Mouse (Mus musculus): ENCODE data around the gene Supt3.
A peak's percentile ranks its signal among the peaks of the same experiment; 100 is the strongest.

Gene Supt3

GRCm38 (mm10) chr17:45054526-45054925 lies 277.6 kb downstream of the Supt3 start:
- DNase-seq (ENCODE audit: low spot score in 2 of 2) = no peak

GRCm38 (mm10) chr17:45056894-45057293 lies 279.9 kb downstream of the Supt3 start:
- DNase-seq (ENCODE audit: low spot score in 2 of 2) = no peak

- no peak for DNase-seq (ENCODE audit: low spot score in 2 of 2)
Observed at GRCm38 (mm10) chr17:45057780-45058179, 280.8 kb downstream of the Supt3 start.

GRCm38 (mm10) chr17:45058566-45059363 lies 281.8 kb downstream of the Supt3 start:
- DNase-seq (ENCODE audit: low spot score in 2 of 2) = no peak

GRCm38 (mm10) chr17:45063776-45064175 lies 286.8 kb downstream of the Supt3 start:
- peak in 1 of 2 experiments; percentile 20 for DNase-seq (ENCODE audit: low spot score in 2 of 2)

- DNase-seq (ENCODE audit: low spot score in 2 of 2) = no peak
Observed at GRCm38 (mm10) chr17:45065465-45065864, 288.5 kb downstream of the Supt3 start.

- DNase-seq (ENCODE audit: low spot score in 2 of 2) = no peak
Observed at GRCm38 (mm10) chr17:45067441-45067840, 290.5 kb downstream of the Supt3 start.

- no peak for DNase-seq (ENCODE audit: low spot score in 2 of 2)
Observed at GRCm38 (mm10) chr17:45068321-45068720, 291.4 kb downstream of the Supt3 start.

- DNase-seq (ENCODE audit: low spot score in 2 of 2) = no peak
Observed at GRCm38 (mm10) chr17:45072495-45073347, 295.8 kb downstream of the Supt3 start.

GRCm38 (mm10) chr17:45073348-45073634 lies 296.3 kb downstream of the Supt3 start:
- no peak for DNase-seq (ENCODE audit: low spot score in 2 of 2)

- no peak for DNase-seq (ENCODE audit: low spot score in 2 of 2)
Observed at GRCm38 (mm10) chr17:45073779-45074178, 296.8 kb downstream of the Supt3 start.

GRCm38 (mm10) chr17:45076951-45077350 lies 300.0 kb downstream of the Supt3 start:
- no peak for DNase-seq (ENCODE audit: low spot score in 2 of 2)

- DNase-seq (ENCODE audit: low spot score in 2 of 2) = no peak
Observed at GRCm38 (mm10) chr17:45077921-45078640, 301.1 kb downstream of the Supt3 start.

GRCm38 (mm10) chr17:45081521-45081920 lies 304.6 kb downstream of the Supt3 start:
- DNase-seq (ENCODE audit: low spot score in 2 of 2) = no peak

GRCm38 (mm10) chr17:45081955-45082475 lies 305.1 kb downstream of the Supt3 start:
- DNase-seq (ENCODE audit: low spot score in 2 of 2) = no peak

GRCm38 (mm10) chr17:45086361-45086760 lies 309.4 kb downstream of the Supt3 start:
- DNase-seq (ENCODE audit: low spot score in 2 of 2) = no peak

- DNase-seq (ENCODE audit: low spot score in 2 of 2) = no peak
Observed at GRCm38 (mm10) chr17:45087022-45087421, 310.1 kb downstream of the Supt3 start.

- no peak for DNase-seq (ENCODE audit: low spot score in 2 of 2)
Observed at GRCm38 (mm10) chr17:45101064-45101463, 324.1 kb downstream of the Supt3 start.

GRCm38 (mm10) chr17:45115386-45115785 lies 338.4 kb downstream of the Supt3 start:
- no peak for DNase-seq (ENCODE audit: low spot score in 2 of 2)

- DNase-seq (ENCODE audit: low spot score in 2 of 2) = no peak
Observed at GRCm38 (mm10) chr17:45118565-45119471, 341.9 kb downstream of the Supt3 start.

GRCm38 (mm10) chr17:45119609-45120201 lies 342.8 kb downstream of the Supt3 start:
- no peak for DNase-seq (ENCODE audit: low spot score in 2 of 2)
